Mouse (Mus musculus): ENCODE results near the gene Wdr81. TPM values are rescaled to one million over a fixed set of nuclear protein-coding genes. Genes with fewer than 3 reads are reported as not detected.

The Wdr81 gene
- 7.7 and 8.2 TPM in 2 replicates for polyA plus RNA-seq (2015; fragmentation: Nextera tagmentation; extraction: Ambion mirVana)

DNA sequence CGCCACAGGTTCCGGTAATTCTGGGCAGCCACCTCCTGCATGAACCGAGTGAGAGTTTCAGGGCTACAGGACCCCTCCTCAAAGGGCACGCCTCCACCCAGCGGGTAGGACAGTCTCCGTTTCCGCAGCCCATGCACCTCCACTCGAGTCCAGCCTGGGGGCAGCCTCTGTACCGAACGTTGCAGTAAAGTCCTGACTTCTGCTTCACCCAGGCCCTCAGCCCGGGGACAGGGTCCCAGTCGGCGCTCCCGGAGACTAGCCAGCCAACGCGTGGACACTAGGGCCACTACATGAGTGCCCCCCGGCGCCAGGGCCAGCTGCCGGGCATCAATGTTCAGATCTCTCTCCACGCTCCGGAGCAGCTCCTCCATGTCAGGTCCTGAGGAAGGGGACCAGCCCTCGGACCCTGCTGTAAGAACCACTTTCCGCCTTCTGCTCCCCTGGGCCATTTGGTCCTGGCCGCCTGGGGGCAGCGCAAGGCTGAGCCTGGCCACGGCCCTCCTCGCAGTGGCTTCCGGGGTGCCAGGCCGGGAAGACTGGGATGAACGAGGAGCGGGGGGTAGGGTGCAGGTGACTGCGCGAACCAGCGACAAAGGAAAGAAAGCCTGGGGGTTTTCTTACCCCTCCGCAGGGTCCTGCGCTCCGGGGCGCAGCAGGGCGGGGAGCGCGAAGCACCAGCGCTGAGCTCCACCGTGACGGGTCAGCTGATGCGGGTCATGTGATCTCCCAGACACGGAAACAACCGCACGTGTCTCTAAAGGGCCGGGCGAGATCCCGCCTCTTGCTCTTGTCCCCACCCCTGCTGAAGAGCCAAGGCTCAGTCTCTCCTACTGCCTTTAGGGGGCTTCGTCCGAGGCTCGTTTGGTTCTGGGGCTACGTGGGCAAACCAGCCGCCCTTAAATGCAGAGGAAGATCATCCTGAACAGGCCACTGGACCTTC lies at the start of gene Wdr81:
TSS of gene Wdr81 (minus strand) at position 727 of the 940 bp plus-strand sequence.
- H3K4me3 ChIP-seq = peak within 1 kb of the TSS; percentile 79
- H3K27me3 ChIP-seq = no peaks in the 10 kb centered on the region
- peak within 1 kb of the TSS; percentile 58 for H3K27ac ChIP-seq (replicated peaks)
- H3K9me3 ChIP-seq = no peaks in the 10 kb centered on the region
- peak within 1 kb of the TSS; percentile 98 for H3K4me2 ChIP-seq (replicated peaks)
- peaks cover 30% of the 10 kb centered on the region for H3K4me1 ChIP-seq
- no peaks in the 10 kb centered on the region; the same call in 1 of the 2 replicates for H3K36me3 ChIP-seq
- H3K9ac ChIP-seq (replicated peaks) = peak within 1 kb of the TSS; percentile 76
- peak; percentile 96 for ATAC-seq (replicated peaks)
- 2% methylated on average over 56 of the region's 56 CpGs for WGBS

DNA sequence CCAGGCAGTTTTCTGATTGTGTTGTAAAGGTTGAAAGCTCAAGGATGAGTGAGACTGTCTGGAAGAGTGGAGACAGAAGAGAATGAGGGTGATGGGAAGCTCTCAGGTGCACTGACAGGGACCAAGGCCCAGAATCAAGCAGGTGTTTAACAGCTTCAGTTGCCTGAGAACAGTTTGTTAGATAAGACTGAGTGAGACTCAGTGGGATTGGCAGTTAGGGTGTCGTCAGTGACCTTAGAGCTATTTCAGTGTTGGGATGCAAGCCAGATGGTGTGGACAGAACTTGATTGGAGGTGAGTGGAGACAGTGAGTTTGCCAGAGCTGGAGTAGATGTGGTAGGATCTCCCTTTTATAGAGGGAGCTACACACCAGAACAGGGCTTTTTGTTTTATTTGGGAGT lies 43.6 kb upstream of the Wdr81 start:
- Histone ChIP-seq H3K36me3 (peaks cover 100% of the 10 kb centered on the region), H3K9me3 (no peaks in the 10 kb centered on the region)
- WGBS = 91% methylated on average over 1 of the region's 1 CpGs

DNA sequence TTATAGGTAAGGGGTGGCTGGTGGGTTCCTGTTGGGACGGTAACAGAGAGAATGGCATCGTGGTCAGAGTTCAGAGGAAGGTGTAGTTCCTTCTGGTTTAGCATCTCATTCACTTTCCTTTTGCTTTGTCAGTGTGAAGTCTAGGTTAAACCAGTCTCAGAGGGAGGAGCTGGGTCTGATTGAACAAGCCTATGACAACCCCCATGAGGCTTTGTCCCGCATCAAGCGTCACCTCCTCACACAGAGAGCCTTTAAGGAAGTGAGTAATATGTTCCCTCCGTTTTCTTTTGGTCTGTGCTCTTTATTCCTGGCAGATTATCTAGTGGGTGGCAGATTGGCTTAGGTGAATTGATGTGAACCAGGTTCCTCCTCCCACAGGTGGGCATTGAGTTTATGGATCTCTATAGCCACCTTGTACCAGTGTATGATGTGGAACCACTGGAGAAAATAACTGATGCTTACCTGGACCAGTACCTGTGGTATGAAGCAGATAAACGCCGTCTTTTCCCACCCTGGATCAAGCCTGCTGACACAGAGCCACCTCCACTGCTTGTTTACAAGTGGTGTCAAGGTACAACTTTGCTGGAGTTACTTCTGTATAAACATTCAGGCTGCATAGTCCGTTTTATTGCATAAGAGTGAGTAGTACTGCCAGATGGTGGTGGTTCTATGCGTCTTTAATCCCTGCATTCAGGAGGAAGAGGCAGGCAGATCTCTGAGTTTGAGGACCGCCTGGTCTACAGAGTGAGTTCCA lies 40.0 kb upstream of the Wdr81 start:
- WGBS = 95% methylated on average over 10 of the region's 10 CpGs
- Histone ChIP-seq H3K9me3 (no peaks in the 10 kb centered on the region), H3K9ac (replicated peaks) (no peak overlapping the region), H3K4me2 (replicated peaks) (no peak overlapping the region), H3K4me3 (no peak overlapping the region), H3K36me3 (peaks cover 100% of the 10 kb centered on the region), H3K27me3 (no peaks in the 10 kb centered on the region), H3K4me1 (no peaks in the 10 kb centered on the region), H3K27ac (replicated peaks) (no peak overlapping the region)
- ATAC-seq (replicated peaks) = no peak

More for the DNA sequence above, 43.6 kb upstream of the Wdr81 start:
- H3K27me3 ChIP-seq = no peaks in the 10 kb centered on the region
- no peak overlapping the region for H3K27ac ChIP-seq (replicated peaks)
- H3K4me3 ChIP-seq = no peak overlapping the region
- no peak overlapping the region for H3K4me2 ChIP-seq (replicated peaks)
- H3K9ac ChIP-seq (replicated peaks) = no peak overlapping the region
- no peak for ATAC-seq (replicated peaks)
- no peaks in the 10 kb centered on the region for H3K4me1 ChIP-seq

DNA sequence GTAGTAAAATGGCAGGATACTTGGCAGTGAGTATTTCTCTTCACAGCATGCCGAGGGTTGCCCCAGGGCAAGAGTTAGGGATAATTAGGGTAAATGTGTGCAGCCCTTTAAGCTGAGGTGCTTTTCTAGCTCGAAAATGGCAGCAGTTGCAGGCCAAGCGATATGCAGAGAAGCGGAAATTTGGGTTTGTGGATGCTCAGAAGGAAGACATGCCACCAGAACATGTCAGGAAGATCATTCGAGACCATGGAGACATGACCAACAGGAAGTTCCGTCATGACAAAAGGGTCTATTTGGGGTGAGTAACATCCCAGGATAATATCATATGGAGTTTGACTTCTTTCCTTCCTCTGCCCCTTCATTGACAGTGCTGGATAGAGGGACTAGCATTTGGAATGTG lies 33.0 kb upstream of the Wdr81 start:
- Histone ChIP-seq H3K9me3 (no peaks in the 10 kb centered on the region), H3K4me1 (peaks cover 18% of the 10 kb centered on the region), H3K9ac (replicated peaks) (peak overlapping the region; percentile 77), H3K4me2 (replicated peaks) (peak overlapping the region; percentile 96), H3K27me3 (no peaks in the 10 kb centered on the region; the same call in 1 of the 2 replicates), H3K4me3 (peak overlapping the region; percentile 99), H3K27ac (replicated peaks) (no peak overlapping the region), H3K36me3 (peaks cover 35% of the 10 kb centered on the region)
- WGBS = 42% methylated on average over 6 of the region's 6 CpGs
- no peak for ATAC-seq (replicated peaks)

DNA sequence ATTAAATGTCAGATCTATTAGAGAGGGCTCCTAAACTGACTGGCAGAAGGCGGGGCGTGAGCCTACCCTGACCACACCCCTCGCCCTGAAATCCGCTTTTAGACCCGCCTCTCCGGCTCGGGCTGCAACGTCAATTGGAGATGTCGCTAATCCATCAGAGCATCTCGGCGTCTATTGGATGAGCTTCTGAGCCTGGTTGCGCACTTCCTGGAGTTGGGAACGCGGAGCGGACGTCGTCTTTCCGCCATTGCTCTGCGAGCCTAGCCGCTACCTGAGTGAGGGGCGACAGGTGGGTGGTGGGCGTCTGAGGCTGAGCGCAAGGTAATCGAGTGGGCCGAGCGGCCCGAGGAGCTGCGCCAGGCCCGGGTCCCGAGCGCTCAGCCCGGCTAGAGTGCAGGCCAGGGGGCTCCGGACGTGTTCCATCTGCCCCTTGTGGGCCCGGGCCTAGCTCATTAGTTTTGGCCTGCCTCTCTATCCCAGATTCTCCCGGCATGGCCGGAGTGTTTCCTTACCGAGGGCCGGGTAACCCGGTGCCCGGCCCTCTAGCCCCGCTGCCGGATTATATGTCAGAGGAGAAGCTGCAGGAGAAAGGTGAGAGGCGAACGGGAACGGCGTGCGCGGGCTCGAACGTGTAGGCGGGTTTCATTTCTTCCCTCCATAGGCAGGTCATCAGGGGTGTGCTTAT lies 32.2 kb upstream of the Wdr81 start, which contains the start of gene Prpf8:
TSS of gene Prpf8 (plus strand) at position 216 of the 685 bp plus-strand sequence.
- no peaks in the 10 kb centered on the region; the same call in 1 of the 2 replicates for H3K27me3 ChIP-seq
- under 1% methylated on average over 52 of the region's 52 CpGs for WGBS
- H3K4me2 ChIP-seq (replicated peaks) = peak within 1 kb of the TSS; percentile 96
- H3K9ac ChIP-seq (replicated peaks) = peak within 1 kb of the TSS; percentile 77
- H3K4me1 ChIP-seq = peaks cover 18% of the 10 kb centered on the region
- peak; percentile 100 for ATAC-seq (replicated peaks)
- H3K36me3 ChIP-seq = peaks cover 28% of the 10 kb centered on the region
- no peaks in the 10 kb centered on the region for H3K9me3 ChIP-seq
- peak within 1 kb of the TSS; percentile 99 for H3K4me3 ChIP-seq
- peak within 1 kb of the TSS; percentile 64 for H3K27ac ChIP-seq (replicated peaks)

DNA sequence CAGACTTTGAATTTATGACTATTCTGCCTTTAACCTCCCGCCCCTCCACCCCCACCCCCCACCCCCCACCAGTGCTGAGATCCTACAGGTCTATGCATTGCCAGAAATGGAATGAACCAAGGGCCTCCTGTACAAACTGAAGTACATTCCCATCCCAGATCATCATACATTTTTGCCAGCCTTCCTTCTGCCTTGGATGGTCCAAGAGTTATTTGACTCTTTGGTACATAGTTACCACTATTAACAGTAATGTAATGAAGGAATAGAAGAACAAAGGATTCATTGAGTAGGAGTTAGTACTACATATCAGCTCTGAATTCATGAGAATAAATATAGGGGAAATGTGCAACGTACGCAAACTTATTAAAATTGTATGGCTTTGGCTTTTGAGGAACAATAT lies 31.7 kb upstream of the Wdr81 start:
- H3K27me3 ChIP-seq = no peaks in the 10 kb centered on the region; the same call in 1 of the 2 replicates
- H3K4me1 ChIP-seq = peaks cover 18% of the 10 kb centered on the region
- H3K9me3 ChIP-seq = no peaks in the 10 kb centered on the region
- 21% methylated on average over 3 of the region's 3 CpGs for WGBS
- no peak overlapping the region for H3K9ac ChIP-seq (replicated peaks)
- peak overlapping the region; percentile 33 for H3K4me2 ChIP-seq (replicated peaks)
- peak overlapping the region; percentile 64 for H3K27ac ChIP-seq (replicated peaks)
- peaks cover 22% of the 10 kb centered on the region for H3K36me3 ChIP-seq
- ATAC-seq (replicated peaks) = peak; percentile 51
- H3K4me3 ChIP-seq = peak overlapping the region; percentile 99

DNA sequence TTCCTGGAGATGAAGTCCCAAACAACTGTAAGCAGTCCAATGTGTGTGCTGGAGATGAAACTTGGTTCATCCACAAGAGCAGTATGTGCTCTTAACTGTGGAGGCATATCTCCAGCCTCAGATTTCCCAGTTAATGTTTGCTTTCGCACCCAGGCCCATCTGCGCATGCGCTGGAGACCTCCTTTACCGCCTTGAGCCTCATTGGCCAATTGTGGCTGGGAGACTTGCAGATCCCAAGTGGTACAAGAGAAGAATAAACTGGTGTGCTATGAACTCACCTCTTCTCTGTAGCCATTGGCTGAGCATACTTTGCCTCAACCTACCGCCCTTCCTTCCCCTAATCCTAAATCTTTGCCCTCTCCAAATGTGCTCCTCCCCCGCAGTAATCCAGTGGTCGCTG lies 18.9 kb upstream of the Wdr81 start:
- Histone ChIP-seq H3K4me3 (no peak overlapping the region), H3K9me3 (no peaks in the 10 kb centered on the region), H3K27ac (replicated peaks) (no peak overlapping the region), H3K4me1 (no peaks in the 10 kb centered on the region), H3K27me3 (no peaks in the 10 kb centered on the region), H3K9ac (replicated peaks) (no peak overlapping the region), H3K4me2 (replicated peaks) (no peak overlapping the region), H3K36me3 (no peaks in the 10 kb centered on the region)
- ATAC-seq (replicated peaks) = no peak
- 61% methylated on average over 7 of the region's 7 CpGs for WGBS

DNA sequence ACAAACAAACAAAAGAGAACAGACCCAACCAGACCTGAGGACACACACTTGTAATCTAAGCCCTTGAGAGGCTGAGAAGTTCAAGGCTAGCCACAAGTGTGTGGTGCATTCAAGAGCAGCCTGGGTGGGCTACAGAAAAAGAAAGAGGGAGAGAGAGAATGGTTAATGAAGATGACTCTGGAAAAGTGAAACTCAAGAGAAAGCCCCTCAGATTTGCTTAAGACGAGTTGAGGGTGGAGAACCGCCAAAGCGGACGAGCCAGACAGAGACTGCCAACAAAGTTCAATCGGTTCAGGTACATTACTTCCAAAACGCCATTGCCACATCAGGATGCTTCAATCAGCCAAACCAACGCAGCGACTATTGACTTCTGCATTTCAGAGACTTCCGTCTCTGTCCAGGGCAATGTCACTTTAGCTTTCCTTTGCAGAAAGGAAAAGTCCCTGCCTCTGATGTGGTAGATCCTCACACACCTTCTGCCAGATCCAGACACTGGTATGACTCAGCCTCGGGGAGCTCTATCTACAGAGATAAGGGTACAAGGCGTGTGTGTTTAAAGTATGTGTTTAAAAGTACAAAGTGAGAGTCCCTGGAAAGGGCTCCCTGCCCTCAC lies 18.1 kb upstream of the Wdr81 start:
- Histone ChIP-seq H3K9ac (replicated peaks) (no peak overlapping the region), H3K27ac (replicated peaks) (no peak overlapping the region), H3K4me1 (0 out of 2 replicates have a peak, but pooled peaks cover 5% of the 10 kb centered on the region), H3K27me3 (no peaks in the 10 kb centered on the region), H3K9me3 (no peaks in the 10 kb centered on the region), H3K4me2 (replicated peaks) (no peak overlapping the region), H3K36me3 (no peaks in the 10 kb centered on the region), H3K4me3 (no peak overlapping the region)
- 83% methylated on average over 11 of the region's 11 CpGs for WGBS
- ATAC-seq (replicated peaks) = no peak

DNA sequence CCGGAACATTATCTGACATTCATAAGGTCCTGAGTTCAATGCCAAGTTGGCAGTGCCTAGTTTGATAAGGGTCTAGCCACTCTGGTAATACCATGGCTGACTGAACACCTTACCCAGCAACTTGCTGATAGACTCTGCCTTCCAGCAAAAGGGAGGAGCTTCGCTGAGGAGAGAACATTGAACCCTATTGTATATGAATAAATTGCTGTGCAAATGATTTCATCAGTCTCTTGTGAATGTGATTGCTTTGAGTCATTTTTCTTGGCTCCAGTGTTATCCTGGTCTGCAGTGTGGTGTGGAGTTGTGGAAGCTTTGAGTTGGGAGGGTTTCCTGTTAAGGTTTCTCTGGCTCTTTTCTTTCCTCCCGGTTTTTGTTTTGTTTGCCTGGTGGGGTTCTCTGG lies 16.2 kb upstream of the Wdr81 start:
- H3K36me3 ChIP-seq = peaks cover 3% of the 10 kb centered on the region; the same call in 1 of the 2 replicates
- no peak overlapping the region for H3K4me2 ChIP-seq (replicated peaks)
- no peak overlapping the region for H3K27ac ChIP-seq (replicated peaks)
- no peak for ATAC-seq (replicated peaks)
- no peaks in the 10 kb centered on the region for H3K27me3 ChIP-seq
- H3K4me1 ChIP-seq = 0 out of 2 replicates have a peak, but pooled peaks cover 5% of the 10 kb centered on the region
- WGBS = 89% methylated on average over 3 of the region's 3 CpGs
- H3K4me3 ChIP-seq = no peak overlapping the region
- H3K9ac ChIP-seq (replicated peaks) = no peak overlapping the region
- H3K9me3 ChIP-seq = no peaks in the 10 kb centered on the region

DNA sequence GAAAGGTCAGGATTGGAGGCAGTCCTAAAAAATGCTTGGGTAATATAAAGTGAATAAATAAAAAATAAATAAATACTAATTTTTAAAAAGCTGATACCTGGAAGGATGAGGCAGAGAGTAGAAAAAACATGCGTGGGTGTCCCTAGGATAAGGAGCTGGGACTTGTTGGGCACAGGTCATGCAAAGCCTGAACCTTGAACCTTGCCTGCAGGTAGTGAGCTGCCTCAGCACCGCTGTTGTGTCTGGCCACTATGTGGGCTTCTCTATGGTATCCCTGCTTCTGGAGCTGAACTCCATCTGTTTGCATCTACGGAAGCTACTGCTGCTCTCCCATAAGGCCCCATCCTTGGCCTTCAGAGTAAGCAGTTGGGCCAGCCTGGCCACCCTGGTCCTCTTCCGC lies 14.7 kb upstream of the Wdr81 start:
- Histone ChIP-seq H3K27me3 (no peaks in the 10 kb centered on the region), H3K4me1 (0 out of 2 replicates have a peak, but pooled peaks cover 5% of the 10 kb centered on the region), H3K9me3 (no peaks in the 10 kb centered on the region), H3K36me3 (peaks cover 8% of the 10 kb centered on the region; the same call in 1 of the 2 replicates), H3K4me2 (replicated peaks) (no peak overlapping the region), H3K9ac (replicated peaks) (no peak overlapping the region), H3K4me3 (no peak overlapping the region), H3K27ac (replicated peaks) (no peak overlapping the region)
- WGBS = 95% methylated on average over 4 of the region's 4 CpGs
- no peak for ATAC-seq (replicated peaks)

DNA sequence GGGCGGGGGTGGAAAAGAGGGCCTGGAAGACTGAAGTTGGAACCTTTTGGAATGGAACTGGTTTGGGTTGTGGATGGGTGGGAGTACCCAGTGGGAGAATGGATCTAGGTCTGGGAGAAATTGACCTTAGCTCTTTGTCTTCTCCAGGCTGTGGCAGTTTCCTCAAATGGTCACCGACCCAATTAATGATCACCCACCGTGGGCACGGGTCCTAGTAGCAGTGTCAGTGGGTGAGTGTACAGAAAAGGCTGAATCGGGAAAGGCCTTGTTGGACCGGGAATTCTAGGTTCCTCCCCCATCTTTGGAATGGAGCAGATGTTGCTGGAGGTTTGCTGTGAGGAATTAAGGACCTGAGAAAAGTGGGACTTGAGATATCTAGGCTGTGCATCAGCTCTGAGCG lies 13.9 kb upstream of the Wdr81 start:
- WGBS = 67% methylated on average over 7 of the region's 7 CpGs
- peak overlapping the region; percentile 41 for H3K4me2 ChIP-seq (replicated peaks)
- H3K27ac ChIP-seq (replicated peaks) = no peak overlapping the region
- no peak overlapping the region for H3K9ac ChIP-seq (replicated peaks)
- peaks cover 8% of the 10 kb centered on the region; the same call in 1 of the 2 replicates for H3K36me3 ChIP-seq
- H3K27me3 ChIP-seq = no peaks in the 10 kb centered on the region
- peak overlapping the region; percentile 14; the same call in 1 of the 2 replicates for H3K4me3 ChIP-seq
- no peaks in the 10 kb centered on the region for H3K9me3 ChIP-seq
- H3K4me1 ChIP-seq = 0 out of 2 replicates have a peak, but pooled peaks cover 5% of the 10 kb centered on the region
- no peak for ATAC-seq (replicated peaks)

Data from forebrain, embryonic 15.5 days (tissue).